Mouse (Mus musculus) small intestine, adult 2 months (tissue): ENCODE data around the gene Usp38. TPM values are rescaled to one million over a fixed set of nuclear protein-coding genes. Genes with fewer than 3 reads are reported as not detected.

ENCODE experiments used
- H3K27ac ChIP-seq: fragments of 200-500 bp; 2 replicates; pipeline ENCODE4 v1.5.1; 2012; ENCODE audit warnings: low read depth, low read length, control low read depth, inconsistent platforms; ENCODE audit not compliant: insufficient read depth
- H3K27me3 ChIP-seq: fragments of 200-500 bp; 2 replicates; pipeline ENCODE4 v1.6.1; 2012; ENCODE audit warnings: mild to moderate bottlenecking, moderate library complexity, low read length, inconsistent platforms; ENCODE audit not compliant: control insufficient read depth, insufficient read depth
- H3K36me3 ChIP-seq: fragments of 200-500 bp; 2 replicates; pipeline ENCODE4 v1.6.1; 2012; ENCODE audit warnings: mild to moderate bottlenecking, low read length, control low read depth, inconsistent platforms; ENCODE audit not compliant: control insufficient read depth, insufficient read depth
- H3K4me1 ChIP-seq: fragments of 200-500 bp; 2 replicates; pipeline ENCODE4 v1.6.1; 2012; ENCODE audit warnings: low read length, inconsistent platforms, mixed read lengths; ENCODE audit not compliant: control insufficient read depth, insufficient read depth, insufficient read length
- H3K4me3 ChIP-seq: fragments of 200-500 bp; 2 replicates; pipeline ENCODE4 v1.5.1; 2012; ENCODE audit warnings: low read depth, mild to moderate bottlenecking, control low read depth, inconsistent platforms, low read length, moderate library complexity
- CTCF ChIP-seq: fragments of 200-500 bp; IDR thresholded peaks from 2 replicates; pipeline ENCODE4 v1.5.1; 2012; ENCODE audit warnings: low read depth, mild to moderate bottlenecking, control low read depth, inconsistent platforms, low read length, moderate library complexity, mixed read lengths; ENCODE audit not compliant: insufficient replicate concordance, insufficient read length; ENCODE audit errors: extremely low read depth
- POLR2A ChIP-seq: fragments of 200-500 bp; IDR thresholded peaks from 2 replicates; pipeline ENCODE4 v1.6.1; 2012; ENCODE audit warnings: low read depth, mild to moderate bottlenecking, control low read depth, inconsistent platforms, low read length, moderate library complexity
- WGBS: fragments of 180-500 bp; shearing (Covaris S2); methylation state at CpG from one replicate; pipeline ENCODE4 v1.1.7; 2018; 5-methylcytosine and 5-hydroxymethylcytosine counted together
- polyA plus RNA-seq: library from polyadenylated mRNA; depleted of rRNA; stranded (reverse); fragments of >200 nt; gene quantifications from 2 replicates; pipeline ENCODE4 v1.2.3, GENCODE M21; 2012

The Usp38 gene
- polyA plus RNA-seq, 1 experiment: 7.0 TPM

- no peaks in the 10 kb centered on the region for H3K27me3 ChIP-seq
- 94% methylated on average over 5 of the region's 5 CpGs for WGBS
- H3K36me3 ChIP-seq: no peaks in the 10 kb centered on the region
- H3K27ac ChIP-seq: no peak overlapping the region
- TF ChIP-seq POLR2A (no peak), CTCF (no peak)
- no peak overlapping the region for H3K4me3 ChIP-seq
- H3K4me1 ChIP-seq: no peaks in the 10 kb centered on the region
Observed at GRCm38 (mm10) chr8:80962592-80962983, 52.1 kb downstream of the Usp38 start.

GRCm38 (mm10) chr8:80961937-80962591, 52.7 kb downstream of the Usp38 start:
- no peaks in the 10 kb centered on the region for H3K27me3 ChIP-seq
- H3K4me1 ChIP-seq: no peaks in the 10 kb centered on the region
- TF ChIP-seq POLR2A: no peak
- TF ChIP-seq CTCF: no peak
- no peak overlapping the region for H3K27ac ChIP-seq
- 73% methylated on average over 7 of the region's 7 CpGs for WGBS
- H3K4me3 ChIP-seq: no peak overlapping the region
- no peaks in the 10 kb centered on the region for H3K36me3 ChIP-seq

- H3K27me3 ChIP-seq: no peaks in the 10 kb centered on the region
- no peak for TF ChIP-seq CTCF
- TF ChIP-seq POLR2A: no peak
- H3K4me3 ChIP-seq: no peak overlapping the region
- no peaks in the 10 kb centered on the region for H3K4me1 ChIP-seq
- no peak overlapping the region for H3K27ac ChIP-seq
- no peaks in the 10 kb centered on the region for H3K36me3 ChIP-seq
- WGBS: 67% methylated on average over 4 of the region's 4 CpGs
Observed at GRCm38 (mm10) chr8:80961070-80961609, 53.6 kb downstream of the Usp38 start.

- TF ChIP-seq POLR2A (no peak), CTCF (no peak)
- no peaks in the 10 kb centered on the region for H3K27me3 ChIP-seq
- no peak overlapping the region for H3K4me3 ChIP-seq
- no peak overlapping the region for H3K27ac ChIP-seq
- WGBS: 65% methylated on average over 9 of the region's 9 CpGs
- no peaks in the 10 kb centered on the region for H3K4me1 ChIP-seq
- H3K36me3 ChIP-seq: no peaks in the 10 kb centered on the region
Observed at GRCm38 (mm10) chr8:80959588-80960268, 55.0 kb downstream of the Usp38 start.

GRCm38 (mm10) chr8:80957776-80958175, 57.0 kb downstream of the Usp38 start:
- no peaks in the 10 kb centered on the region for H3K36me3 ChIP-seq
- WGBS: 71% methylated on average over 5 of the region's 5 CpGs
- no peak for TF ChIP-seq CTCF
- TF ChIP-seq POLR2A: no peak
- no peaks in the 10 kb centered on the region for H3K27me3 ChIP-seq
- H3K4me1 ChIP-seq: no peaks in the 10 kb centered on the region
- no peak overlapping the region for H3K27ac ChIP-seq
- no peak overlapping the region for H3K4me3 ChIP-seq

- WGBS: 80% methylated on average over 3 of the region's 3 CpGs
- H3K27ac ChIP-seq: no peak overlapping the region
- TF ChIP-seq CTCF: no peak
- TF ChIP-seq POLR2A: no peak
- no peak overlapping the region for H3K4me3 ChIP-seq
- no peaks in the 10 kb centered on the region for H3K4me1 ChIP-seq
- no peaks in the 10 kb centered on the region for H3K27me3 ChIP-seq
- H3K36me3 ChIP-seq: no peaks in the 10 kb centered on the region
Observed at GRCm38 (mm10) chr8:80952973-80953372, 61.8 kb downstream of the Usp38 start.

- no peaks in the 10 kb centered on the region for H3K4me1 ChIP-seq
- TF ChIP-seq CTCF (no peak), POLR2A (no peak)
- no peaks in the 10 kb centered on the region for H3K27me3 ChIP-seq
- WGBS: 51% methylated on average over 6 of the region's 6 CpGs
- H3K36me3 ChIP-seq: no peaks in the 10 kb centered on the region
- no peak overlapping the region for H3K4me3 ChIP-seq
- H3K27ac ChIP-seq: no peak overlapping the region
Observed at GRCm38 (mm10) chr8:80952235-80952915, 62.4 kb downstream of the Usp38 start.
